14 mouse cellular contexts compared by ENCODE assay signal in genomic region chr11:108072606-108073243, GRCm38 (mm10).
A peak's percentile ranks its signal among the peaks of the same experiment; 100 is the strongest.
DNase-seq lines count a peak whose midpoint lies in the region; ATAC-seq and TF ChIP-seq lines count a peak whose summit lies in the region.
"Had no signal": no experiment of that assay in that cellular context is flagged by ENCODE, and none has a peak within 500 bp of the region (broad histone marks: within the 10 kb centered on the region; RNA-seq: fewer than 3 reads in every experiment).

No protein-coding gene starts in this region.

- in situ Hi-C loops in Patski (cut with MboI; ENCODE audit: low pct_unique_long_range_greater_than_20kb) = no loop called here

- TF ChIP-seq CTCF in forebrain, postnatal 0 days (IDR thresholded peaks at IDR 0.05; ENCODE audit: low read depth) = peak; percentile 75
- TF ChIP-seq CTCF in layer of hippocampus, adult 2 months (conservative IDR thresholded peaks at IDR 0.05) = peak; percentile 73
- peak; percentile 49 for TF ChIP-seq CTCF in Patski (IDR thresholded peaks at IDR 0.05)

- ATAC-seq in forebrain, postnatal 0 days = no peak
- no peak for ATAC-seq in forebrain, embryonic 11.5 days (replicated peaks; ENCODE audit: low FRiP score)
- no peak for ATAC-seq in Patski

- no peak overlapping the region for H3K4me3 ChIP-seq in forebrain, postnatal 0 days (ENCODE audit: low read depth, low read length)
- no peak overlapping the region for H3K4me3 ChIP-seq in forebrain, embryonic 11.5 days (ENCODE audit: low read depth, low read length)
- H3K4me3 ChIP-seq in layer of hippocampus, adult 2 months = no peak overlapping the region
- no peak overlapping the region for H3K4me3 ChIP-seq in limb, embryonic 10.5 days
- H3K4me3 ChIP-seq: erythroblast, embryonic 14.5 days had no signal

- WGBS in forebrain, postnatal 0 days = 71% methylated on average over 6 of the region's 6 CpGs
- 84% methylated on average over 6 of the region's 6 CpGs for whole genome bisulfite sequencing in forebrain, embryonic 11.5 days
- WGBS in limb, embryonic 10.5 days = 83% methylated on average over 6 of the region's 6 CpGs

- no peak overlapping the region for H3K9ac ChIP-seq in forebrain, postnatal 0 days
- H3K9ac ChIP-seq in forebrain, embryonic 11.5 days (ENCODE audit: low read length) = no peak overlapping the region

- H3K4me1 ChIP-seq in forebrain, postnatal 0 days (ENCODE audit: insufficient read depth) = no peaks in the 10 kb centered on the region
- H3K4me1 ChIP-seq in forebrain, embryonic 11.5 days (replicated peaks; ENCODE audit: control insufficient read depth, insufficient read depth, low read length) = no peaks in the 10 kb centered on the region
- 0 out of 2 replicates have a peak, but pooled peaks cover 2% of the 10 kb centered on the region for H3K4me1 ChIP-seq in limb, embryonic 10.5 days

- H3K27me3 ChIP-seq in forebrain, postnatal 0 days (ENCODE audit: insufficient read depth, low read length) = no peaks in the 10 kb centered on the region
- no peaks in the 10 kb centered on the region for H3K27me3 ChIP-seq in forebrain, embryonic 11.5 days (ENCODE audit: control insufficient read depth, insufficient read depth, low read length)
- no peaks in the 10 kb centered on the region for H3K27me3 ChIP-seq in Patski
- no peaks in the 10 kb centered on the region for H3K27me3 ChIP-seq in limb, embryonic 10.5 days (ENCODE audit: low read depth, poor library complexity, severe bottlenecking)

- DNase-seq in forebrain, postnatal 0 days = no peak
- DNase-seq in forebrain, embryonic 11.5 days (ENCODE audit: low spot score) = no peak
- no peak for DNase-seq in layer of hippocampus, adult 2 months (ENCODE audit: low spot score in 2 of 2)
- no peak for DNase-seq in layer of hippocampus, adult 18-20 months (ENCODE audit: low spot score in 2 of 2)
- DNase-seq in 3T3-L1 (ENCODE audit: low read depth, low spot score) (peak; percentile 89), Patski (ENCODE audit: low read depth, low spot score) (peak; percentile 65)
- no peak for DNase-seq in limb, embryonic 10.5 days (ENCODE audit: low spot score)
- no peak for DNase-seq in ovary, postnatal 36 days (ENCODE audit: low spot score)
- DNase-seq: cerebellum, adult 2 months; embryo, embryonic 11 days; gastrocnemius, postnatal 25 days; heart, postnatal 10 days; thymus, adult 2 months had no signal

- CTCF ChIA-PET in Patski (lab: Charles Lee) = interaction anchor here (1.4 kb wide), 1 partner anchor 58 kb away, joined by 3 read pairs; no protein-coding TSS in a partner anchor

- no peak overlapping the region for H3K27ac ChIP-seq in forebrain, postnatal 0 days (ENCODE audit: low read depth, low read length)
- H3K27ac ChIP-seq in forebrain, embryonic 11.5 days (ENCODE audit: low read depth, low read length) = no peak overlapping the region
- H3K27ac ChIP-seq in layer of hippocampus, adult 2 months = no peak overlapping the region; the same call in 1 of the 2 replicates
- no peak overlapping the region for H3K27ac ChIP-seq in limb, embryonic 10.5 days

- POLR2A ChIA-PET in Patski (lab: Charles Lee) = no interaction called here

- H3K36me3 ChIP-seq in forebrain, postnatal 0 days (ENCODE audit: insufficient read depth) = no peaks in the 10 kb centered on the region
- no peaks in the 10 kb centered on the region for H3K36me3 ChIP-seq in forebrain, embryonic 11.5 days (ENCODE audit: control insufficient read depth, insufficient read depth, low read length)
- H3K36me3 ChIP-seq in limb, embryonic 10.5 days = no peaks in the 10 kb centered on the region

- H3K4me2 ChIP-seq in forebrain, postnatal 0 days (ENCODE audit: low read depth) = no peak overlapping the region
- no peak overlapping the region for H3K4me2 ChIP-seq in forebrain, embryonic 11.5 days (ENCODE audit: low read depth, low read length, severe bottlenecking)

- no peaks in the 10 kb centered on the region for H3K9me3 ChIP-seq in forebrain, postnatal 0 days (ENCODE audit: low read length)
- H3K9me3 ChIP-seq in forebrain, embryonic 11.5 days (ENCODE audit: control insufficient read depth, low read length) = no peaks in the 10 kb centered on the region
- H3K9me3 ChIP-seq in limb, embryonic 10.5 days (replicated peaks) = no peaks in the 10 kb centered on the region

Comparison
In these comparisons a context has a peak if more than half of its experiments do, and no peak if none do; other contexts are left out.
1. DNase-seq: peak in 3T3-L1 (single experiment) and Patski (single experiment); none in forebrain, postnatal 0 days (single experiment), forebrain, embryonic 11.5 days (single experiment), layer of hippocampus, adult 2 months (0 of 2), layer of hippocampus, adult 18-20 months (0 of 2), limb, embryonic 10.5 days (single experiment) and ovary, postnatal 36 days (single experiment).
2. Peak in every context shown above with its lines, with median percentiles within 50 percentile points of each other: CTCF ChIP-seq.